Mouse (Mus musculus) forebrain, embryonic 16.5 days (tissue): ENCODE measurements at regions not wholly inside any gene's neighbourhood (a gene's known extent, or its start where the extent isn't known, plus 50 kb on each side); places are given as distances from the start of the nearest gene placed in this dataset.

Experiments used
- ATAC-seq: fragments of 200-750 bp; cut with Nextera tagmentation; 2 replicates; pipeline ENCODE4 v1.8.0; 2017; ENCODE audit warnings: mild to moderate bottlenecking, moderate library complexity
- H3K27ac ChIP-seq: fragments of 300-500 bp; sonication (generic); 2 replicates; pipeline ENCODE4 v1.5.1; 2014; ENCODE audit warnings: low read length, control low read depth
- H3K27me3 ChIP-seq: fragments of 300-500 bp; sonication (generic); replicated peaks from 2 replicates; pipeline ENCODE4 v1.6.1; 2014; ENCODE audit warnings: low read length; ENCODE audit not compliant: control insufficient read depth, insufficient read depth
- H3K36me3 ChIP-seq: fragments of 300-500 bp; sonication (generic); 2 replicates; pipeline ENCODE4 v1.6.1; 2014; ENCODE audit not compliant: control insufficient read depth, insufficient read depth
- H3K4me1 ChIP-seq: fragments of 300-500 bp; sonication (generic); replicated peaks from 2 replicates; pipeline ENCODE4 v1.6.1; 2014; ENCODE audit warnings: low read length; ENCODE audit not compliant: control insufficient read depth, insufficient read depth
- H3K4me2 ChIP-seq: fragments of 300-500 bp; sonication (generic); 2 replicates; pipeline ENCODE4 v1.6.1; 2014; ENCODE audit warnings: mild to moderate bottlenecking, low read length, control low read depth
- H3K4me3 ChIP-seq: fragments of 300-500 bp; sonication (generic); replicated peaks from 2 replicates; pipeline ENCODE4 v1.5.1; 2014; ENCODE audit warnings: mild to moderate bottlenecking, low read length, control low read depth
- H3K9ac ChIP-seq: fragments of 300-500 bp; sonication (generic); replicated peaks from 2 replicates; pipeline ENCODE4 v1.6.1; 2014; ENCODE audit warnings: low read depth, low read length, control low read depth
- H3K9me3 ChIP-seq: fragments of 300-500 bp; sonication (generic); 2 replicates; pipeline ENCODE4 v1.6.1; 2016; ENCODE audit warnings: low read length; ENCODE audit not compliant: control insufficient read depth
- WGBS: fragments of 180-500 bp; shearing (Covaris S2); extraction: QIAGEN DNeasy Blood & Tissue Kit; methylation state at CpG from one replicate; pipeline ENCODE4 v1.1.7; 2014; 5-methylcytosine and 5-hydroxymethylcytosine counted together

DNA sequence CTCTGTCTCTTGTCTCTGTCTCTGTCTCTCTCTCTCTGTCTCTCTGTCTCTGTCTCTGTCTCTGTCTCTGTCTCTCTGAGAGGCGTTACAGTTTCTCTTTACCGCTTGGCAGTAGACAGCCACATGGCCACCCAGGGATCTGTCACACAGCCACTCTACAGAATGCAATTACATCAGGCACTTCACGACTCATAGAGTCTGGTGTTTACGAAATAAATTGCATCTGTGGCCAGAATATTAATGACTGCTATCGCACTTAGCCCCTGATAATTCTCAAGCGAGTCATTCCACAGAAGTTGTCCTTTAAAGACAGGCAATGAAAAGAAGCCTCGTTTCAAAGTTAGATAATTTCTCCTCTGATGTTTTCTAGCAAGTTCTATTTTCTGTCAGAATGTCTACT is 170.9 kb upstream of the Phyhipl start:
- no peak overlapping the region for H3K27ac ChIP-seq
- H3K4me3 ChIP-seq: no peak overlapping the region
- H3K36me3 ChIP-seq: no peaks in the 10 kb centered on the region
- 23% methylated on average over 7 of the region's 7 CpGs for WGBS
- no peak overlapping the region for H3K9ac ChIP-seq
- no peaks in the 10 kb centered on the region for H3K9me3 ChIP-seq
- no peaks in the 10 kb centered on the region for H3K4me1 ChIP-seq
- no peak overlapping the region for H3K4me2 ChIP-seq
- H3K27me3 ChIP-seq: no peaks in the 10 kb centered on the region
- ATAC-seq: peak; percentile 73

DNA sequence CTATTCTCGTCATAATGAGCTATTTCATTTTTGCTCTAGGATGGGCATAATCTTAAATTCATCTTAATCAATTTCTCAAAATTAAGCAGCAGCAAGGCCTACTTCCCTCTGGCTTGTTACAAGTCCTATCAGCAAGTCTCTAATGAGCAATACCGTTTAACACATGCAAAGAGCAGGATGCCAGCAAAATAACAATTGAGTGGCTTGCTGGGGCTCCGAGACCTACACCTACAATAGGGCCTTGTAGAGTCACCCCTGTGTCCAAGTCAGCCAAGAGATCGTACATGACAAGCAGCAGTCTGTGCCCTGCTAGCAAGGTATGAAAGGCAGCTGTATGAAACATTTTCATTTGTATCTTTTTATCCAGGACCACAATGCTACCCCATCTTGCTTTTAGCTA is 169.7 kb upstream of the Phyhipl start:
- H3K4me2 ChIP-seq: no peak overlapping the region
- H3K27me3 ChIP-seq: no peaks in the 10 kb centered on the region
- no peaks in the 10 kb centered on the region for H3K36me3 ChIP-seq
- no peaks in the 10 kb centered on the region for H3K9me3 ChIP-seq
- no peak for ATAC-seq
- H3K9ac ChIP-seq: no peak overlapping the region
- H3K4me3 ChIP-seq: no peak overlapping the region
- 45% methylated on average over 4 of the region's 4 CpGs for whole genome bisulfite sequencing
- no peak overlapping the region for H3K27ac ChIP-seq
- no peaks in the 10 kb centered on the region for H3K4me1 ChIP-seq

DNA sequence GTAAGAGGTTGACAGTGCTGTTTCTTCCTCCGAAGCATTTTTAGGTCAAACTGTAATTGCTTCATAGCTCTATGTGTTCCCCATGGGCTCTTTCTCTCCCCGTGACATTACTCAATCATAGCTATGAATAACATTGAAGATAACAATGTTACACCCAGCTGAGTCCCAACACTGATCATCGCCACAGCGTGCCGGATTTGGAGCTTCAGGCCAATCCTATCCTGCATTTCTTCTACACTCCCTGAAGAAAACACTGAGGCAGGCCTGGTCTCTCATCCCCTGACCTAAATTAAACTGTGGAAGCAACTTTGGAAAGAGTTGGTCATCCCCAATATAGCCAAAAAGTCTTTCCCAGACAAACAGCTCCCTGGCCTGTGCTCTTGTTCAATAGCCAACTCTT is 168.7 kb upstream of the Phyhipl start:
- H3K9ac ChIP-seq: no peak overlapping the region
- H3K9me3 ChIP-seq: no peaks in the 10 kb centered on the region
- H3K4me3 ChIP-seq: no peak overlapping the region
- no peak for ATAC-seq
- 85% methylated on average over 5 of the region's 5 CpGs for WGBS
- no peaks in the 10 kb centered on the region for H3K36me3 ChIP-seq
- no peak overlapping the region for H3K27ac ChIP-seq
- no peaks in the 10 kb centered on the region for H3K4me1 ChIP-seq
- H3K4me2 ChIP-seq: no peak overlapping the region
- no peaks in the 10 kb centered on the region for H3K27me3 ChIP-seq

DNA sequence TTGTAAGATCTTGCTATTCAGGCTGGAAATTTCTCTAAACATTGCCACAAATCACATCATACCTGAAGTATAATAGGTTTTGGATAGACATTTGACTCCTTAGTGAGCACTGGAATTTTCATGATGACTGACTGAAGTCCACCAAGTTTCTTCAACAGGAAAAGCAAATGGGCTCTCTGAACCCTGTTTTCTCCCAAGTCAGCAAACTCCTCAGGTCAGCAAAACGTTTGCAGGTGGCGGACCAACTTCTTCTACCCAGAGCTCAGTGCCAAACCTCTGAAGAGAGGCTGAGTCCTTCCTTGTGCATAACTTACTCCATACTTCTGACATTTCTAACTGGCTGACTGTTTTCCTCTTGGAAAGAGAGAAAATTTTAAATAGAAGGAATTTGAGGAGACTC is 164.2 kb upstream of the Phyhipl start:
- no peaks in the 10 kb centered on the region for H3K4me1 ChIP-seq
- no peaks in the 10 kb centered on the region for H3K27me3 ChIP-seq
- no peaks in the 10 kb centered on the region for H3K36me3 ChIP-seq
- H3K4me3 ChIP-seq: no peak overlapping the region
- 85% methylated on average over 2 of the region's 2 CpGs for WGBS
- no peak overlapping the region for H3K4me2 ChIP-seq
- ATAC-seq: no peak
- no peak overlapping the region for H3K27ac ChIP-seq
- H3K9ac ChIP-seq: no peak overlapping the region
- no peaks in the 10 kb centered on the region for H3K9me3 ChIP-seq

DNA sequence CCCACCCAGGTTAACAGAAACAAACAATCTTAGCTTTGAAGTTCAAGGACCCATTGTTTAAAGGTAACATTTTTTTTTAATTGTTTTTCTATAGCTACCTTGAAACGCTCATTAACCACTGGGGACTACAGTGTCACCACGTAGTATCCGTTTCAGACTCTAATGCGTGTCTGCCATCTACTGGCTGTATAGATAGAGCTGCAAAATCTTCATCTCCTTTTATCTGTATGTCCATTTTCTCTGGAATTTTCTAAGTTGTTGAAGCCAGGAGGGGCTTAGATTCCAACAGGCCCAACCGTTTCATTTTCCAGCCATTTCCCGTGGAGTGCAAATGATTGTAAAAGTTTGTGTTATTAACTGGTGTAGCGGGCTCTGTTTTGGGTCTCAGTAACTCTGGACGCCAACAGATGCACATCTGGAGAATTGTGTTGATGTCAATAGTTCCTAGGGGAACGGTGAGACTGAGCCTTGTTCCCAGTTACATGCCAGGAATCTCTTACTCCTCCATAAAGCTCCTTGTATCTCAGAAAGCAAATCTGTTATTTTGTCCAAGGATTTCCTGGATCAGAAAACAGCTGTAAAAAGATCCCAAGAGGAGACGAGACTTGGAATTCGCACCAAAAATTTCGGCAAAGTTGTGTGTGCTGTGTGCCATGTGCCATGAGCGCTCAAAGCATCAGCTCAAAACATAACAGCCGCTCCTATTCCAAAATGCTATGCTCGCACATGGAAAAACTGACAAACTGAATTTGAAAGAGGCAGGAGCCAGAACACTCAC is 158.8 kb upstream of the Phyhipl start:
- H3K4me3 ChIP-seq: no peak overlapping the region
- no peaks in the 10 kb centered on the region for H3K27me3 ChIP-seq
- no peaks in the 10 kb centered on the region for H3K9me3 ChIP-seq
- no peak overlapping the region for H3K27ac ChIP-seq
- H3K36me3 ChIP-seq: no peaks in the 10 kb centered on the region
- no peak overlapping the region for H3K9ac ChIP-seq
- no peaks in the 10 kb centered on the region for H3K4me1 ChIP-seq
- WGBS: 64% methylated on average over 15 of the region's 15 CpGs
- peak; percentile 67; the same call in 1 of the 2 replicates for ATAC-seq
- no peak overlapping the region for H3K4me2 ChIP-seq

DNA sequence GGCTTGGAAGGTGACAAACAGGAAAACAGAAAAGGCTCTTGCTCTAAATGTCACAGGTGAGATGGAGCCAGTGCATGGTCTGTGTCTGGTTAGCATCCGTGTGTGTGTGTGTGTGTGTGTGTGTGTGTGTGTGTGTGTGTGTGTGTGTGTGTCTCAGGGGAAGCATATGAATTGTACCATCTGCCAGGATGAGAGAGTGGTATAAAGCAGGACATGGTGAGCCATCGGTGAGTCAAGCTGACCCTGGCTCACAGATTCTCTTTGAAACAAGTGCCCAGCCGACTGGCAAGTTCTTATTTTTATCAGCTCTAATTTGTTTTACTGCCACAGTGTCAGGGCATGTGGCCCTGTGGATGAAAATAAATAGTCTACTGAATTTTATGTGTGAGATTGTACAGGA is 153.6 kb upstream of the Phyhipl start:
- no peak for ATAC-seq
- no peaks in the 10 kb centered on the region for H3K4me1 ChIP-seq
- H3K9me3 ChIP-seq: no peaks in the 10 kb centered on the region
- H3K27ac ChIP-seq: no peak overlapping the region
- no peak overlapping the region for H3K9ac ChIP-seq
- no peaks in the 10 kb centered on the region for H3K27me3 ChIP-seq
- no peak overlapping the region for H3K4me2 ChIP-seq
- H3K36me3 ChIP-seq: no peaks in the 10 kb centered on the region
- 66% methylated on average over 3 of the region's 3 CpGs for WGBS
- H3K4me3 ChIP-seq: no peak overlapping the region

DNA sequence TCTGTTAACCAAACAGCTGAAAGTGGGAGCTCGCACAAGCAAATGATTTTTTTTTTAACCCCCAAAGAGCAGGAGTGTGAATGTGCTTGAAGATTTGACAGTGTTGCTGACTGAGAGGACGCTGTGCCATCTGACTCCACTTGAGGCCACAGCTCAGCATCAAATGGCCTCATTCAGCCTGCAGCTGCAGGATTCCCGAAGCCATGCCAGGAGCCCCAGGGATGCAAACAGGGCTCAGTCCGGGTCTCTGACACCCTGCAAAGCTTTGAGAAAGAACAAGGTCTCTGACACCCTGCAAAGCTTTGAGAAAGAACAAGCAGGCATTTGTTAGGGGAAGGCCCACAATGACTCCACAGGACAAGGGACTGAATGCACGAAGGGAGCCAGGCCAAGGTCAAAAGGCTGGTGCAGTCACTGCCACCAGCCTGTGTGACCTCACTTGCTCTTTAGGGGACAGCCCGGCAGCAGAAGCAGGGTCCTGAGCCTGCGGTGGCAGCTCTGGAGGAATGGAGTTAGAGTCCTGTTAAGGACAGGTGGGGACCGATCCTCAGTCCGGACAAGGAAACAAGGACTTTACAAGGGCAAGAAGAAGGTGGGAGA is 151.1 kb upstream of the Phyhipl start:
- Histone ChIP-seq H3K4me2 (no peak overlapping the region), H3K4me1 (no peaks in the 10 kb centered on the region), H3K27me3 (no peaks in the 10 kb centered on the region), H3K9me3 (no peaks in the 10 kb centered on the region), H3K4me3 (no peak overlapping the region), H3K27ac (no peak overlapping the region), H3K9ac (no peak overlapping the region), H3K36me3 (no peaks in the 10 kb centered on the region)
- WGBS: 36% methylated on average over 9 of the region's 9 CpGs
- ATAC-seq: peak; percentile 49

DNA sequence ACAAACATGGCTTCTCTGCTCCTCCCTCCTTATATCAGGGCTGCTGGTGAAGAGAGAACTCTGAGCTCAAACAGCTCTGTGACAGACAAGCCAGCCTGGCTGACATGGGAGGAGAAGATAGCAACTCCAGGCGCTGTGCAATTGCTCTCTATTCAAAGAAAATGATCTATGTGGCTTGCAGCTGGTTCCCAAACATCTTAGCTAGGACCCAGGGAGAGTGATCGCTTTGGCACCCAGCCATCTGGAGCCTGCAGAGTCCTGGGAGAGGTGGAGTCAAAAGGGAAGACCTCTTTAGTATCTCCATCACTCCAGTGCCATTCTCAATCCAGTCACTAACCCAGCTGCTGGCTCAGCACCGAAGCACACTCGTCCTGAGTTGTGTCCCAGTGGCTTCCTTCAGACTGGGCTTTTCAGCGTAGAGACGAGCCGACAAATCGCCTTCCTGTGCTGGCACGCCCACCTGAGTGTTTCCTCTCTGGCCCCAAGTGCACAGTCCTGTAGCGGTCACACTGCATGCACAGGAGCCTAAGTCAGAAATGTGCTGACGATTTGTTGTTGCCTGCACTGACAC is 145.1 kb upstream of the Phyhipl start:
- WGBS: 68% methylated on average over 11 of the region's 11 CpGs
- Histone ChIP-seq H3K36me3 (no peaks in the 10 kb centered on the region), H3K4me3 (no peak overlapping the region), H3K4me2 (peak overlapping the region; percentile 9), H3K9me3 (no peaks in the 10 kb centered on the region), H3K4me1 (peaks cover 9% of the 10 kb centered on the region), H3K27me3 (no peaks in the 10 kb centered on the region), H3K27ac (peak overlapping the region; percentile 45), H3K9ac (no peak overlapping the region)
- peak; percentile 78 for ATAC-seq

DNA sequence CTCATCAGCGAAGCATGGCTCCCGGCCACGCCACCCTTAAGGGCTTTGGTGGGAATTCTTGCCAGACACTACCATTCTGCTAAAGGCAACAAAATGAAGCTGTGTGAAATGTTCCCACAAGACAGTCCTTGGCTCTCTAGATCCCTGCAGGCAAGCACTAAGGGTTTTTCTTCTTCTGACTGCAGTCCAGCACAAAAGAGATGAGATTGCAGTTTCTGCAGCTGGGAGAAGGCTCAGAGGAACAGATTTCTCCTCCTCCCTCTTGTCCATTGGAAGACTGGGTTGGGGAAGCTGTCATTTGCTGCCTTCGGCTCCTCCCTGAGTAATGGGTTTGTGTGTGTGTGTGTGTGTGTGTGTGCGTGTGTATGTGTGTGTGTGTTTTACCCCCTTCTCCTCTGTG is 144.1 kb upstream of the Phyhipl start:
- no peaks in the 10 kb centered on the region for H3K9me3 ChIP-seq
- H3K27ac ChIP-seq: peak overlapping the region; percentile 45; the same call in 1 of the 2 replicates
- no peak overlapping the region for H3K4me2 ChIP-seq
- peaks cover 9% of the 10 kb centered on the region for H3K4me1 ChIP-seq
- no peak overlapping the region for H3K9ac ChIP-seq
- no peaks in the 10 kb centered on the region for H3K27me3 ChIP-seq
- ATAC-seq: peak; percentile 57
- H3K4me3 ChIP-seq: no peak overlapping the region
- 92% methylated on average over 5 of the region's 5 CpGs for WGBS
- no peaks in the 10 kb centered on the region for H3K36me3 ChIP-seq
